Mouse (Mus musculus): ENCODE measurements at regions not wholly inside any gene's neighbourhood (a gene's known extent, or its start where the extent isn't known, plus 50 kb on each side); places are given as distances from the start of the nearest gene placed in this dataset.

DNA sequence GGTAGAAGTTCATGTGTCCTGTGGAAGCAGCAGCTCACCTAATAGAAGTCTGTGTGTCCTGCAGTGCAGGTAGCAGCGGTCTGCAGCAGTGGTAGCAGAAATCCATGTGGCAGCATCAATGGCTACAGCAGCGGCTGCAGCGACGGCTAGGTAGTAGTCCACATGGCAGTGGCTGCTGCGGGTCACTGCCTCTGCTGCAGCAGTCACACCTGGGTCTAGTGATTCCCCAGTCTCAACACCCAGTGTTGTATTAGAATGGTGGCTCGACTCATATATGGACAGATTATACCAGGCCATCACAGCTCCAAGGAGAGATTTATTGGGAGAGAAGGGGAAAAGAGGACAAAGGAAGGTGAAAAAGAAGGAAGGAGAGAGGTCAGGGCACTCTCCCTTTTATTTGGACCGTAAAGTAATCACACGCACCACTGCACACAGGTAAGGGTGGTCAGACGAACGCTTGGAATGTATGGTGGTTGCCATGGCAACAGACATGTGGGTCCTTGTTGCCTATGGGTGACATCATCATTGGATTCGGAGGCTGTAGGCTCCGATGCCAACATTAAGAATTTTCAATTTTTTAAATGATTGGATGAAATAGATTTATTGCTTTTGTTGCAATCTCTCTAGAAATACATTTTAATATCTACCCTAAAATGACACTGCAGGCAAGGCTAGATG lies 71.2 kb upstream of the Ccdc85a start:
- no peak for DNase-seq

GRCm38 (mm10) chr11:28649446-28649845 lies 65.3 kb upstream of the Ccdc85a start:
- DNase-seq = peak; percentile 78

DNA sequence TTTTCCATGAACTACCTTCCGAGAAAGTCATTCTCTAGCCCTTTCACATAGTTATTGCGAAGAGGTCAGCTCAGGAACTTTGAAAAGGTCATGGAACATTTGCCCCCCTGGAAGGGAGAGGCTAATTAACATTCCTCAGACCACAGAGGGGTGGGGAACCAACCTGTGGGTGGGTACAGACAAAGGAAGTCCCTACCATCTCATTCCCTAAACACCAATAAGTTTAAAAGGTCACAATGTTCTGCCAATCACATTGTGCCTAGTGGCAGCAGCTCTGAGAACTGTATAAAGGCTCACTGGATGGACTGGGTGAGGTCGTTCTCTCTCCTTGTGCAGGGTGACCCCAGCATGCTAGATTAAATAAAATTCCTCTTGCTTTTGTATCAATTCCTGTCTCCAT lies 64.8 kb upstream of the Ccdc85a start:
- DNase-seq = peak; percentile 13

DNA sequence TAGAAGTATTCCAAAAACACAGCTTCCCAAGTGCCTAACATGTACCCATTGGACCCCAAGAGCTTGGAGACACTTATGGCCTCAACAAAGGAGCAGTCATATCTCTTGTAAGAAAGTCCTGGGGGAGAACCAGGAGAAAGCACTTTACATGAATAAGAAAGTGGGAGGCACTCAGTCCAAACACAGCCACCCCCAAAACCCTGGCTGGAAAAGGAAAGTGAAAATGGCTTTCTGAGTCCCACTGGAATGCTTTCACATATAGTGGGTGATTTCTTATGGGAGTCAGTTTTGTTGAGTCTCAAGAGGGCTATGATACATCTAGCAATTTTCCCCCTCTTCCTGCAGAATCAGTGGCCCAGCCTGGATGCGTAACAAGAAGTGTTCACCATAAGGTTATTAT lies 55.0 kb upstream of the Ccdc85a start:
- DNase-seq = no peak

- no peak for DNase-seq
Measured at GRCm38 (mm10) chr11:28636752-28637151, 52.6 kb upstream of the Ccdc85a start.

Measured in kidney, adult 9 months (tissue).